Mouse (Mus musculus) bone marrow macrophage, adult 2 months (primary cell): ENCODE measurements around the gene Olfr401.

Experiments
- CTCF ChIP-seq: IDR thresholded peaks from 2 replicates; pipeline ENCODE4 v1.5.1; 2012; ENCODE audit warnings: low read depth, mild to moderate bottlenecking, low read length, moderate library complexity
- POLR2A ChIP-seq: IDR thresholded peaks from 2 replicates; pipeline ENCODE4 v1.6.1; 2012; ENCODE audit warnings: mild to moderate bottlenecking, low read depth, low read length, borderline replicate concordance

- TF ChIP-seq CTCF (no peak), POLR2A (no peak)
Observed at GRCm38 (mm10) chr11:74100724-74101123, 12.8 kb upstream of the Olfr401 start.
